Mouse (Mus musculus): ENCODE measurements around the gene Medag.

The Medag gene

GRCm38 (mm10) chr5:149430943-149431342 lies 19.4 kb downstream of the Medag start:
- DNase-seq: no peak

GRCm38 (mm10) chr5:149433618-149434017 lies 22.1 kb downstream of the Medag start:
- no peak for DNase-seq

DNA sequence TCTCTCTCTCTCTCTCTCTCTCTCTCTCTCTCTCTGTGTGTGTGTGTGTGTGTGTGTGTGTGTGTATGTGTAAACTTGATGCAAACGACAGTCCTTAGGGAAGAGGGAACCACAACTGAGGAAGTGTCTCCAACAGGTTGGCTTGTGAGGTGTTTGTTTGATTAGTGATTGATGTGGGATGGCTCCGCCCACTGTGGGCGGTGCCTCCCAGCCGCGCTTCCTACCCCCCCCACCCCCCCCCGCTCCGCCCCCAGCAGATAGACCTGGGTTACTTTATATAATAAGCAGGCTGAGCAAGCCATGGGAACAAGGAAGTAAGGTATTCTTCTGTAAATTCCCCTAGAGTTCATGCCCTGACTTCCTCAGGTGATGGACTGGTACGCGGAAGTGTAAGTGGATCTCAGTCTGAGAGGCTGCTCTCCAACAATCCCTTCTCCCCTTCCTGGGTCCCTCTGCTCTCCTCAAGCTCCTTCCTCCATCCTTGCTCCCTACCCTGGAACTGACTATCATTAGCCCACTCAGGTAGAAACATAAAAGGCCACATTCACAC lies 22.7 kb downstream of the Medag start:
- no peak for DNase-seq

DNA sequence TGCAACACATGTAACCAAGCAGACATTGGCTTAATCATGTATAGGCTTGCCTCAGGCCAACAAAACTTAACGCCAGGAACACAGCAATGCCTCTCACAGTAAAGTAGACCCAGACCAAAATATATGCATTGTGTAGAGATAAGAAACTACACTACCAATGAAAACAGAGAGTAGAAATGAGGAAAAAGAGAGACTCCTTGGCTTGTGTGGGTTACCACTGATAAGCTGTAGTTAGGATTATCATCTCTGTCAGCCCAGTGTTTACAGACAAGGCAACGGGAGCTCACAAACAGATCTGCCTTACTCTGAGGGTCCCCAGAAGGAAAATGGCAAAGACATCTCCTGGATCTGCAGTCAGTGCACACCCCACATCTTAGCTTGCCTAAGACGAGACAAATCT lies 25.0 kb downstream of the Medag start:
- DNase-seq: no peak

DNA sequence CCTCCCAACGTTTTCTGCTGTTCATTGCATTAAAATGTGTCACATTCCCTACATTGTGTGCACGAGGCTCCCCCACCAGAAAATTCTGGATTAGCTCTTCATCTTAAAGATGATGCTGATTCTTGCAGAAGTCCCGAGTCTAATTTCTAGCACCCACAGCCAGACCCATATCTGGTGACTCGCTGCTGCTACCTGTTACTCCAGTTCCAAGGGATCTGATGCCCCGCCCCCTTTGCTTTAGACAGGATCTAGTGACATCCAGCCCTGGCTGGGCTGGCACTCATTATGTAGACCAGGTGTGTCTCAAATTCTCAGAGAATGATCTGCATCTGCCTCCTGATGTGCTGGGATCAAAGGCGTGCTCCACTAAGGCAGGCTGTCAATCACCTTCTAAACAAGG lies 25.6 kb downstream of the Medag start:
- DNase-seq: no peak

- no peak for DNase-seq
Measured at GRCm38 (mm10) chr5:149439531-149440179, 28.1 kb downstream of the Medag start, which contains the start of gene Tex26. Tex26 (plus strand) TSS chr5:149439660.

DNA sequence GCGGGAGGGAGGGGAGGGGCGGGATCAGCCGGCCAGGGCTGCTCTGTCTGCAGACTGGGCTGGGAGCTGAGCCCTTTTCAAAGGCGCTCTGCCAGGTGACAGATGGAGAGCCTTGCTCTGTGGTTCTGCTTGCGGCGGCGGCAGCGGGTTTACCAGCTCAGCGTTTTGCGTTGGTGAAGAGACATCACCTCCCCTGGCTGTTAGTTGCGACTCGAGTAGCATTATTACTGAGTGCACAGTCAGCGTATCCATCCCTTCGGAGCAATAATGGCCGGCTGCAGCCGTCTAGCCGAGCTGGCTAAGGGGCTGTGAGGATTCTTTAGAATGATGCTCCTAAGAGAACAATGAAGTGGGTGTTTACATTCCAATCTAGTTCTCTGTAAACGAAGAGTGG lies 28.6 kb downstream of the Medag start:
- DNase-seq: no peak

GRCm38 (mm10) chr5:149441646-149442276 lies 30.2 kb downstream of the Medag start:
- no peak for DNase-seq

DNA sequence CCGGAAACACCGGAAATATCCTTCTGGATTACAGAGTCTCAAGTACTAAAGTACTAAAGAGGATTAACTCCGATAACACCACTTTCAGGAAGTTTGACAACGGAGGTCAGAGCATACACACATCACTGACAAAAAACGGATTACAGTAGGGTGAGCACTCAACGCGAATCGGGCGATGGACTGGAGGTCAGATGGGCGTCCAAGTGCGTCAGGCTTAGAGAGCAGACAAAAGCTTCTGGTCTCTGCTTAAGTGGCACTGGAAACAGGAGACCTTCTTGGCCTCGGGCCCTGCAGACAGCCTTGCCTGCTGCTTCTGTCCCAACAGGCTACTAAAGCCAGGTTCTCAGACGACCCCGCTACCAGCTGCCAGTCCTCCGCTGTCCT lies 30.7 kb downstream of the Medag start:
- DNase-seq: no peak

GRCm38 (mm10) chr5:149444451-149444850 lies 32.9 kb downstream of the Medag start:
- no peak for DNase-seq

GRCm38 (mm10) chr5:149446495-149446894 lies 34.9 kb downstream of the Medag start:
- no peak for DNase-seq

GRCm38 (mm10) chr5:149447733-149448132 lies 36.2 kb downstream of the Medag start:
- no peak for DNase-seq

- DNase-seq: no peak
Measured at GRCm38 (mm10) chr5:149449406-149449805, 37.9 kb downstream of the Medag start.

DNA sequence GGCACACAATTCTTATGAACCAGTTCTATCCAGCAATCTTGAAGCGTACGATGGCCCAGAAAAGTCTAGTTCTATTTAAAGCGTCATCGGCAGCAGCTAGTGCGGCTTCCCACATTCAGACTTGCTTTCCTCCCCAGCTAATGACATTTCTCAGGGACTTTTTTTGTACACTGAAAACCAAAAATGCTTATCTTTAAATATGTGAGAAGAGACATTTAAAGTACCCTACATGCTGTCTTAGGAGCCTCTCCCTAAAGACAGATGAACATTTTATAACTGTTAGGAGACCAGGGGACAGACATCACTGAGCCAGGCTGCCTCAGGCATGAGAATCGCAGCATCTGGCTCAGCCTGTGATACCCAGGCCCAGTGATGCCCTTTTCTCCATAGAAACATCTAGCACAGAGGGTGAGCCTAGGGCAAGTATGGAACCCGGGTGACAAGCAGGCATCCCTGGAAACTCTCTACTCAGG lies 39.7 kb downstream of the Medag start:
- DNase-seq: no peak

DNA sequence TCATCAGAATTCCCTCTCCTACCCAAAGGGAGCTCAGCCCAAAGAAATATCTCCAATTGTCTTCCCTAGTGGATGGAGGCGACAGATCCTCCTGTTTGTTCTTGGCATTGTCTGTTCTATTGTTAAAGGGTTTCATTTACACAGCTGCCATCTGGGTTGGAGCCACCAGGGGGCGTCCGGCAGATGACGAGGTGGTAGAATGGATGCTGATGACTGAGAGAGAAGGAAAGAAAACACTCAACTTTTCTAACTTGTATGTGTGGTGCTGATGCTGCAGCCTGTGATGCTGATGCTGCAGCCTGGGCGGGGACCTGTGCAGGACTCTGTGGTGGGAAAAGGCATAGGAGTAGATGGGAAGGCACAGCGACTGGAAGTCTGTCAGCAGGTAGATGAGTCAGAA lies 42.7 kb downstream of the Medag start:
- peak; percentile 67 for DNase-seq

GRCm38 (mm10) chr5:149456544-149456943 lies 45.0 kb downstream of the Medag start:
- no peak for DNase-seq

DNA sequence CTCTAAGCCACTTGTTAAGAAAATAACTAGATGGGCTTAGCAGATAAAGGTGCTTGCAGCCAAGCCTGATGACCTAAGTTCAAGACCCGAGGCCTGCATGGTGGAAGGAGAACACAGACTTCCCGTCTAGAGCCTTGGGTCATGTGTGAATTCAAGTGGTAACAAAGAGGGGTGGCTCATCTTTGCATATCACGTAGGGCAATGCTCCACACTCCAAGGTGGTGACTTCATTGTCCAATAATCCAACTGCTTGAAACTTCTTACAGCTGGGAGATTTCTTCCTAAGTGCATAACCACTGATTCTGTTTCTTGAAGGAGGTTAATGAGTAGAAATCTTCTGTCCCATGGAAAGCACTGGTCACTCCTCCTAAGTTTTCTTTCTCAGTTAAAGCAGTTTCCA lies 50.5 kb downstream of the Medag start:
- DNase-seq: no peak

GRCm38 (mm10) chr5:149465305-149465704 lies 53.8 kb downstream of the Medag start:
- DNase-seq: no peak

DNA sequence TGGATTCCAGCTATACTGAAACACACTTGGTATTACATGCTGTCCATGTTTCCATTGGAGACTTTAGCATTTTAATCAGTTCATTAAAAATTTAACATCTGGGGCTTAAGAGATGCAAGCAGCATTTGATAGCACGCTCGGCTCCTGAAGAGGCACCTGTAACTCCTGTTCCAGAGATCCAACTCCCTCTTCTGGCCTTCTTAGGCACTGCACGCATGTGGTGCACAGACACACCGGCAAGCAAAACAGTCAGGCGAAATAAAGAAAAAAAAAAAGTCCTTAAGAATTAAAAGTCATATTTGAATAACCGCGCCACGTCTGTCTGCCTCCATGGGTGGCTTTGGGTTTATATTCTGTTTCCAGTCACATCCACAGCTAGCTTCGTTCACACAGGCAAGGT lies 62.6 kb downstream of the Medag start:
- DNase-seq: no peak

GRCm38 (mm10) chr5:149474701-149475468 lies 63.3 kb downstream of the Medag start:
- DNase-seq: no peak
